Mouse (Mus musculus) adrenal gland, postnatal 36 days (tissue): ENCODE measurements around the gene Snrpe. TPM values are rescaled to one million over a fixed set of nuclear protein-coding genes. Genes with fewer than 3 reads are reported as not detected.

ENCODE experiments used
- total RNA-seq, 2 experiments: library from RNA; stranded (reverse); gene quantifications; 2 replicates each; pipeline ENCODE4 v1.2.3; 2021

The Snrpe gene
- total RNA-seq, 2 experiments from 2014 or later = 116 TPM

Other genes with a start within 250 kb of the Snrpe start
- 10 to 100 TPM in 1 of 2 experiments, 1 to 10 TPM in 1; 4.6 to 24.7 TPM for gene Etnk2, start 246.7 kb downstream of the Snrpe start, total RNA-seq
- 10 to 100 TPM; 12.6 to 17.5 TPM for gene Sox13, start 185.9 kb downstream of the Snrpe start, total RNA-seq
- 10 to 100 TPM in 1 of 2 experiments, 1 to 10 TPM in 1; 9.9 to 11.5 TPM for gene Zbed6, start 50.6 kb upstream of the Snrpe start, total RNA-seq
- gene Gm38394, start 51.0 kb upstream of the Snrpe start, total RNA-seq = 10 to 100 TPM; 27.8 to 34.4 TPM
- under 1 TPM in 1 of 2 experiments, not detected in 1; 0.26 TPM for gene Lax1, start 79.8 kb upstream of the Snrpe start, total RNA-seq
- 10 to 100 TPM; 21.8 to 34.7 TPM for gene Atp2b4, start 190.8 kb upstream of the Snrpe start, total RNA-seq